Mouse (Mus musculus) adrenal gland, postnatal 0 days (tissue): ENCODE results near the gene H2al1b. TPM values are rescaled to one million over a fixed set of nuclear protein-coding genes. Genes with fewer than 3 reads are reported as not detected.

Source experiments
- polyA plus RNA-seq: library from polyadenylated mRNA; unstranded; fragments of >200 nt; fragmentation: Nextera tagmentation; extraction: Ambion mirVana; gene quantifications from 2 replicates; pipeline ENCODE4 v1.2.1, GENCODE M21; 2015

The H2al1b gene
- polyA plus RNA-seq: not detected in 2 replicates

DNA sequence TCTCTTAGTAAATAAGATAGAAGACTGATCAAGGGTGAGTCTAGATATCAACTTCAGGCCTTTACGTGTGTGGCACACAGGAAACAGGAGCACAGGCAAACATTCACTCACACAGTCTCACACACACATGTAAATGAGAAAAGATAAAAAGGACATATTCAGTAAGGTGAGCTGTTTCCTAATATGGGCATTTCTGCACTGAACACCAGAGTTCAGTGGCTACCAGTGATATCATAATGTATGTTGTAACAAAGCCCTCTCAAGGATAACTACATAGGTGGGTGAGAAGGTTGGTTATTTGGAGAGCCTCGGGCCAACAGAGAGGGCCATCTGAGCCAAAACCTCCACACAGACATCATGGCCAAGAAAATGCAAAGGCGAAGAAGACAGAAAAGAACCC lies at the start of gene H2al1b:
TSS of gene H2al1b (plus strand) at position 301 of the 400 bp plus-strand sequence.

DNA sequence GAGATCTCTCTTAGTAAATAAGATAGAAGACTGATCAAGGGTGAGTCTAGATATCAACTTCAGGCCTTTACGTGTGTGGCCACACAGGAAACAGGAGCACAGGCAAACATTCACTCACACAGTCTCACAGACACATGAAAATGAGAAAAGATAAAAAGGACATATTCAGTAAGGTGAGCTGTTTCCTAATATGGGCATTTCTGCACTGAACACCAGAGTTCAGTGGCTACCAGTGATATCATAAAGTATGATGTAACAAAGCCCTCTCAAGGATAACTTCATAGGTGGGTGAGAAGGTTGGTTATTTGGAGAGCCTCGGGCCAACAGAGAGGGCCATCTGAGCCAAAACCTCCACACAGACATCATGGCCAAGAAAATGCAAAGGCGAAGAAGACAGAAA lies 3.3 kb upstream of the H2al1b start, which contains the start of gene H2al1a:
TSS of gene H2al1a (plus strand) at position 301 of the 400 bp plus-strand sequence.

GRCm38 (mm10) chrX:11305355-11305754 lies 3.1 kb downstream of the H2al1b start, which contains the start of gene H2al1c:
TSS of gene H2al1c (plus strand) at chrX:11305655.

DNA sequence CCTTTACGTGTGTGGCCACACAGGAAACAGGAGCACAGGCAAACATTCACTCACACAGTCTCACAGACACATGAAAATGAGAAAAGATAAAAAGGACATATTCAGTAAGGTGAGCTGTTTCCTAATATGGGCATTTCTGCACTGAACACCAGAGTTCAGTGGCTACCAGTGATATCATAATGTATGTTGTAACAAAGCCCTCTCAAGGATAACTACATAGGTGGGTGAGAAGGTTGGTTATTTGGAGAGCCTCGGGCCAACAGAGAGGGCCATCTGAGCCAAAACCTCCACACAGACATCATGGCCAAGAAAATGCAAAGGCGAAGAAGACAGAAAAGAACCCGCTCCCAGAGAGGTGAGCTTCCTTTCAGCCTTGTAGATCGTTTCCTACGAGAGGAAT lies 6.3 kb downstream of the H2al1b start, which contains the start of gene H2al1d:
TSS of gene H2al1d (plus strand) at position 301 of the 400 bp plus-strand sequence.

GRCm38 (mm10) chrX:11311634-11312033 lies 9.4 kb downstream of the H2al1b start, which contains the start of gene H2al1e:
TSS of gene H2al1e (plus strand) at chrX:11311934.

DNA sequence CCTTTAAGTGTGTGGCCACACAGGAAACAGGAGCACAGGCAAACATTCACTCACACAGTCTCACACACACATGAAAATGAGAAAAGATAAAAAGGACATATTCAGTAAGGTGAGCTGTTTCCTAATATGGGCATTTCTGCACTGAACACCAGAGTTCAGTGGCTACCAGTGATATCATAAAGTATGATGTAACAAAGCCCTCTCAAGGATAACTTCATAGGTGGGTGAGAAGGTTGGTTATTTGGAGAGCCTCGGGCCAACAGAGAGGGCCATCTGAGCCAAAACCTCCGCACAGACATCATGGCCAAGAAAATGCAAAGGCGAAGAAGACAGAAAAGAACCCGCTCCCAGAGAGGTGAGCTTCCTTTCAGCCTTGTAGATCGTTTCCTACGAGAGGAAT lies 12.6 kb downstream of the H2al1b start, which contains the start of gene H2al1f:
TSS of gene H2al1f (plus strand) at position 301 of the 400 bp plus-strand sequence.

DNA sequence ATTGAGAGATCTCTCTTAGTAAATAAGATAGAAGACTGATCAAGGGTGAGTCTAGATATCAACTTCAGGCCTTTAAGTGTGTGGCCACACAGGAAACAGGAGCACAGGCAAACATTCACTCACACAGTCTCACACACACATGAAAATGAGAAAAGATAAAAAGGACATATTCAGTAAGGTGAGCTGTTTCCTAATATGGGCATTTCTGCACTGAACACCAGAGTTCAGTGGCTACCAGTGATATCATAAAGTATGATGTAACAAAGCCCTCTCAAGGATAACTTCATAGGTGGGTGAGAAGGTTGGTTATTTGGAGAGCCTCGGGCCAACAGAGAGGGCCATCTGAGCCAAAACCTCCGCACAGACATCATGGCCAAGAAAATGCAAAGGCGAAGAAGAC lies 15.7 kb downstream of the H2al1b start, which contains the start of gene H2al1g:
TSS of gene H2al1g (plus strand) at position 301 of the 400 bp plus-strand sequence.

GRCm38 (mm10) chrX:11321192-11321591 lies 19.0 kb downstream of the H2al1b start, which contains the start of gene H2al1h:
TSS of gene H2al1h (plus strand) at chrX:11321492.

GRCm38 (mm10) chrX:11324359-11324758 lies 22.1 kb downstream of the H2al1b start, which contains the start of gene H2al1i:
TSS of gene H2al1i (plus strand) at chrX:11324659.

DNA sequence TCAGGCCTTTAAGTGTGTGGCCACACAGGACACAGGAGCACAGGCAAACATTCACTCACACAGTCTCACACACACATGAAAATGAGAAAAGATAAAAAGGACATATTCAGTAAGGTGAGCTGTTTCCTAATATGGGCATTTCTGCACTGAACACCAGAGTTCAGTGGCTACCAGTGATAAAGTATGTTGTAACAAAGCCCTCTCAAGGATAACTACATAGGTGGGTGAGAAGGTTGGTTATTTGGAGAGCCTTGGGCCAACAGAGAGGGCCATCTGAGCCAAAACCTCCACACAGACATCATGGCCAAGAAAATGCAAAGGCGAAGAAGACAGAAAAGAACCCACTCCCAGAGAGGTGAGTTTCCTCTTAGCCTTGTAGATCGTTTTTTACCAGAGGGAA lies 25.3 kb downstream of the H2al1b start, which contains the start of gene H2al1j:
TSS of gene H2al1j (plus strand) at position 301 of the 400 bp plus-strand sequence.

Other genes with a start within 250 kb of the H2al1b start
- gene H2al1a, start 3.2 kb upstream of the H2al1b start, polyA plus RNA-seq: not detected in 2 replicates
- gene H2al1c, start 3.2 kb downstream of the H2al1b start, polyA plus RNA-seq: not detected in 2 replicates
- not detected in 2 replicates for gene H2al1d, start 6.4 kb downstream of the H2al1b start, polyA plus RNA-seq
- not detected in 2 replicates for gene H2al1e, start 9.5 kb downstream of the H2al1b start, polyA plus RNA-seq
- gene H2al1f, start 12.7 kb downstream of the H2al1b start, polyA plus RNA-seq: not detected in 2 replicates
- not detected in 2 replicates for gene H2al1g, start 15.8 kb downstream of the H2al1b start, polyA plus RNA-seq
- not detected in 2 replicates for gene H2al1h, start 19.1 kb downstream of the H2al1b start, polyA plus RNA-seq
- not detected in 2 replicates for gene H2al1i, start 22.2 kb downstream of the H2al1b start, polyA plus RNA-seq
- not detected in 2 replicates for gene H2al1j, start 25.4 kb downstream of the H2al1b start, polyA plus RNA-seq